Mouse (Mus musculus): ENCODE measurements around the gene Dpp6.

DNA sequence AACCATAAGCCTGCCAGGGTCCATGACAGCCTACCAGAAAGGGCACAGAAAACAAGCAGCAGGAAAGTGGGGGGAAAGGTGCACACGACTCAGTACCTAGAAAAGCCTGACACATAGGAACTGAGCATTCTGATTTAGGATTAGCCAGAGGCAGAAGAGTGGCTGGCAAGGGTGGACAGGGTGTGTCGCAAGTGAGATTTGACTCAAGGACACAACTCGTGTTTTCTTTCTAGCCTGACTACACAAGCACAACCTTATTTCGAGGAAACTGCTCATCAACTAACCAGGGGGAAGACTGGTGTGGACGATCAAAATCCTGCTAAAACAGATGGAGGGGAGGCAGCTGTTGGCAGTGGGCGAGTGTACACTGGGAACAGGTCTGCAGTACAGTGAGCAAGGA is 922.2 kb downstream of the Dpp6 start:
- no peak for TF ChIP-seq USF1 (IDR thresholded peaks at IDR 0.05; ENCODE audit: low read depth, low read length)
- TF ChIP-seq POLR2A (IDR thresholded peaks at IDR 0.05; ENCODE audit: control insufficient read depth in 1 of 2, insufficient read depth in 1 of 2, low read depth in 1 of 2, low read length in 2 of 2, poor library complexity in 1 of 2) = no peak
- no peak for TF ChIP-seq CTCF (IDR thresholded peaks at IDR 0.05 in 2 of 3, conservative IDR thresholded peaks at IDR 0.05 in 1 of 3; ENCODE audit: control insufficient read depth in 1 of 3, insufficient read depth in 1 of 3, low read depth in 2 of 3, low read length in 3 of 3, poor library complexity in 1 of 3, severe bottlenecking in 1 of 3)
- no peak for TF ChIP-seq CHD2 (IDR thresholded peaks at IDR 0.05; ENCODE audit: low read length)
- no peak for TF ChIP-seq ZNF384 (IDR thresholded peaks at IDR 0.05; ENCODE audit: low read depth, low read length)

Data from MEL (cell line).